In genomic region chr14:31217666-31218065, GRCm38 (mm10) we compare ENCODE assay signal across 8 mouse cellular contexts. TPM values are rescaled to one million over a fixed set of nuclear protein-coding genes. Genes with fewer than 3 reads are reported as not detected.
A peak's percentile ranks its signal among the peaks of the same experiment; 100 is the strongest.
DNase-seq lines count a peak whose midpoint lies in the region; ATAC-seq and TF ChIP-seq lines count a peak whose summit lies in the region.

Gene Sema3g, plus strand, starts transcription at chr14:31217860.

- TF ChIP-seq POLR2A in CH12.LX (IDR thresholded peaks at IDR 0.05; ENCODE audit: low read depth, low read length): peak; percentile 67
- no peak for TF ChIP-seq POLR2A in thymus, adult 2 months (IDR thresholded peaks at IDR 0.05; ENCODE audit: control insufficient read depth, extremely low read depth, insufficient read depth, low read length, poor library complexity)

- H3K9me3 ChIP-seq in CH12.LX (replicated peaks; ENCODE audit: low read length): no peaks in the 10 kb centered on the region
- H3K9me3 ChIP-seq in embryonic facial prominence, embryonic 11.5 days (replicated peaks; ENCODE audit: control insufficient read depth, low read length): no peaks in the 10 kb centered on the region
- H3K9me3 ChIP-seq in stomach, postnatal 0 days (ENCODE audit: control insufficient read depth, low read length): no peaks in the 10 kb centered on the region

- peak; percentile 19 to 88; a peak in 3 of 4 replicates for TF ChIP-seq CTCF in CH12.LX (conservative IDR thresholded peaks at IDR 0.05 in 1 of 2, IDR thresholded peaks at IDR 0.05 in 1 of 2; ENCODE audit: low read depth in 2 of 2, low read length in 2 of 2)
- peak; percentile 82 for TF ChIP-seq CTCF in stomach, postnatal 0 days (IDR thresholded peaks at IDR 0.05; ENCODE audit: low read depth)
- TF ChIP-seq CTCF in thymus, adult 2 months (IDR thresholded peaks at IDR 0.05; ENCODE audit: borderline replicate concordance, control insufficient read depth, extremely low read depth, insufficient read depth, low read length, poor library complexity): no peak

- H3K27ac ChIP-seq in CH12.LX (ENCODE audit: insufficient read depth, low read depth): no peak within 1 kb of the TSS
- H3K27ac ChIP-seq in embryonic facial prominence, embryonic 11.5 days (replicated peaks; ENCODE audit: low read depth, low read length): no peak within 1 kb of the TSS
- no peak within 1 kb of the TSS for H3K27ac ChIP-seq in stomach, postnatal 0 days (replicated peaks)
- no peak within 1 kb of the TSS for H3K27ac ChIP-seq in thymus, adult 2 months (ENCODE audit: control insufficient read depth, insufficient read depth, low read length)

- DNase-seq in CH12.LX (ENCODE audit: extremely low read depth): peak; percentile 67
- no peak for DNase-seq in adrenal gland, adult 8-10 months
- peak; percentile 65 for DNase-seq in embryonic facial prominence, embryonic 11.5 days (ENCODE audit: low spot score)
- peak; percentile 76 to 79 for DNase-seq in heart, postnatal 10 days
- peak; percentile 87 to 89 for DNase-seq in kidney, postnatal 36 days
- peak; percentile 71 for DNase-seq in mesoderm, embryonic 11.5 days (ENCODE audit: low read depth, low spot score)
- DNase-seq in stomach, postnatal 0 days (ENCODE audit: low spot score): peak; percentile 86
- no peak for DNase-seq in thymus, adult 2 months

- peak; percentile 51 for ATAC-seq in embryonic facial prominence, embryonic 11.5 days (replicated peaks; ENCODE audit: insufficient number of reproducible peaks, low FRiP score, low TSS enrichment, low read depth)
- peak; percentile 85 for ATAC-seq in stomach, postnatal 0 days (ENCODE audit: low FRiP score, low TSS enrichment)

- H3K9ac ChIP-seq in CH12.LX (ENCODE audit: insufficient read depth, low read depth): no peak within 1 kb of the TSS
- H3K9ac ChIP-seq in embryonic facial prominence, embryonic 11.5 days (replicated peaks; ENCODE audit: low read length): peak within 1 kb of the TSS; percentile 5
- H3K9ac ChIP-seq in stomach, postnatal 0 days (ENCODE audit: low read length): no peak within 1 kb of the TSS

- TF ChIP-seq RAD21 in CH12.LX (IDR thresholded peaks at IDR 0.05; ENCODE audit: low read depth, low read length): peak; percentile 71

- 11% methylated on average over 11 of the region's 11 CpGs for WGBS in embryonic facial prominence, embryonic 11.5 days
- 9% methylated on average over 11 of the region's 11 CpGs for WGBS in stomach, postnatal 0 days
- WGBS in thymus, adult 2 months: 21% methylated on average over 11 of the region's 11 CpGs

- H3K4me2 ChIP-seq in CH12.LX (ENCODE audit: insufficient read depth, low read depth, poor library complexity, severe bottlenecking): peak within 1 kb of the TSS; percentile 18; the same call in 1 of the 2 replicates
- no peak within 1 kb of the TSS for H3K4me2 ChIP-seq in embryonic facial prominence, embryonic 11.5 days (ENCODE audit: low read depth, low read length)
- H3K4me2 ChIP-seq in stomach, postnatal 0 days (replicated peaks; ENCODE audit: low read depth): 0 out of 2 replicates have a peak within 1 kb of the TSS, but pooled peaks have one; percentile 26

- intact Hi-C loops in heart, postnatal 10 days (cut with DNase I): loop anchor here (5.0 kb wide), 1 partner anchor 120 kb away; the partner anchor contains the start of gene Capn7

- H3K36me3 ChIP-seq in CH12.LX (replicated peaks in 1 of 2; ENCODE audit: control insufficient read depth in 1 of 2, insufficient read depth in 1 of 2, low read length in 1 of 2): peaks cover 0 to 4% of the 10 kb centered on the region in 2 experiments
- no peaks in the 10 kb centered on the region for H3K36me3 ChIP-seq in embryonic facial prominence, embryonic 11.5 days (replicated peaks; ENCODE audit: control insufficient read depth, insufficient read depth, low read depth, low read length)
- H3K36me3 ChIP-seq in stomach, postnatal 0 days (ENCODE audit: control insufficient read depth, insufficient read depth, low read length): no peaks in the 10 kb centered on the region
- no peaks in the 10 kb centered on the region for H3K36me3 ChIP-seq in thymus, adult 2 months (ENCODE audit: control insufficient read depth, insufficient read depth, low read length)

- TF ChIP-seq EP300 in CH12.LX (IDR thresholded peaks at IDR 0.05; ENCODE audit: low read length): no peak
- no peak for TF ChIP-seq EP300 in stomach, postnatal 0 days (optimal IDR thresholded peaks at IDR 0.05)

- in situ Hi-C loops in CH12.LX (cut with MboI; ENCODE audit: low pct_ligation_motif_present, low pct_unique_long_range_greater_than_20kb, low sequenced_read_pairs): loop anchor here (5.0 kb wide), 1 partner anchor 35 kb away; the partner anchor contains the start of genes Bap1 and Phf7

- dilution Hi-C loops in CH12.LX (cut with MboI; ENCODE audit: extremely low pct_ligation_motif_present, extremely low pct_unique_long_range_greater_than_20kb, low sequenced_read_pairs): no loop called here

- peaks cover 13% of the 10 kb centered on the region for H3K27me3 ChIP-seq in CH12.LX (replicated peaks)
- no peaks in the 10 kb centered on the region for H3K27me3 ChIP-seq in embryonic facial prominence, embryonic 11.5 days (ENCODE audit: control insufficient read depth, insufficient read depth, low read length)
- no peaks in the 10 kb centered on the region for H3K27me3 ChIP-seq in stomach, postnatal 0 days (ENCODE audit: control insufficient read depth, insufficient read depth, low read length)
- H3K27me3 ChIP-seq in thymus, adult 2 months (ENCODE audit: control insufficient read depth, insufficient read depth, low read length): no peaks in the 10 kb centered on the region

- peak within 1 kb of the TSS in 2 of 3 experiments; percentile 33 to 37 for H3K4me3 ChIP-seq in CH12.LX (replicated peaks in 1 of 3; ENCODE audit: low read depth in 2 of 3, low read length in 2 of 3, poor library complexity in 1 of 3)
- H3K4me3 ChIP-seq in embryonic facial prominence, embryonic 11.5 days (ENCODE audit: low read depth, low read length): no peak within 1 kb of the TSS
- H3K4me3 ChIP-seq in stomach, postnatal 0 days (ENCODE audit: low read depth, low read length): no peak within 1 kb of the TSS
- no peak within 1 kb of the TSS for H3K4me3 ChIP-seq in thymus, adult 2 months (ENCODE audit: control insufficient read depth, insufficient read depth, low read length)

- no peaks in the 10 kb centered on the region for H3K79me2 ChIP-seq in CH12.LX (replicated peaks; ENCODE audit: control insufficient read depth, extremely low read depth, insufficient read depth, poor library complexity, severe bottlenecking)

- peaks cover 12 to 30% of the 10 kb centered on the region in 2 experiments for H3K4me1 ChIP-seq in CH12.LX (ENCODE audit: control insufficient read depth in 1 of 2, insufficient read depth in 2 of 2)
- H3K4me1 ChIP-seq in embryonic facial prominence, embryonic 11.5 days (ENCODE audit: control insufficient read depth, insufficient read depth, low read length): no peaks in the 10 kb centered on the region
- H3K4me1 ChIP-seq in stomach, postnatal 0 days (replicated peaks; ENCODE audit: control insufficient read depth, insufficient read depth): no peaks in the 10 kb centered on the region
- peaks cover 4% of the 10 kb centered on the region for H3K4me1 ChIP-seq in thymus, adult 2 months (replicated peaks; ENCODE audit: control insufficient read depth, insufficient read depth, low read length)

TF ChIP-seq in CH12.LX, 34 proteins besides CTCF, POLR2A, EP300 and RAD21 (continues in another document):
- no peak for TF ChIP-seq KAT2A (IDR thresholded peaks at IDR 0.05; ENCODE audit: insufficient replicate concordance, low read length)
- peak; percentile 38; the same call in 1 of the 2 replicates for TF ChIP-seq MEF2A (IDR thresholded peaks at IDR 0.05; ENCODE audit: borderline replicate concordance, low read depth, low read length)
- no peak for TF ChIP-seq USF1 (IDR thresholded peaks at IDR 0.05; ENCODE audit: low read depth, low read length)
- no peak for TF ChIP-seq ETS1 (conservative IDR thresholded peaks at IDR 0.05; ENCODE audit: low read depth, low read length)
- TF ChIP-seq JUN (IDR thresholded peaks at IDR 0.05; ENCODE audit: insufficient read depth, low read depth, low read length): no peak
- TF ChIP-seq MAX (IDR thresholded peaks at IDR 0.05; ENCODE audit: low read length): 0 out of 2 replicates have a peak, but pooled peaks have one; percentile 34
- no peak for TF ChIP-seq POLR2AphosphoS2 (IDR thresholded peaks at IDR 0.05; ENCODE audit: low read depth, low read length)
- TF ChIP-seq RCOR1 (conservative IDR thresholded peaks at IDR 0.05; ENCODE audit: low read depth, low read length): no peak; the same call in 1 of the 2 replicates
- no peak for TF ChIP-seq ZMIZ1 (IDR thresholded peaks at IDR 0.05; ENCODE audit: low read depth, low read length)
- no peak for TF ChIP-seq MYC (IDR thresholded peaks at IDR 0.05; ENCODE audit: low read depth, low read length)
- TF ChIP-seq TCF12 (IDR thresholded peaks at IDR 0.05; ENCODE audit: low read depth, low read length): peak; percentile 68; the same call in 1 of the 2 replicates
- no peak for TF ChIP-seq CHD2 (IDR thresholded peaks at IDR 0.05; ENCODE audit: low read length)
- TF ChIP-seq MAFK (IDR thresholded peaks at IDR 0.05; ENCODE audit: insufficient replicate concordance, low read length): no peak
- TF ChIP-seq SMC3 (IDR thresholded peaks at IDR 0.05; ENCODE audit: low read depth, low read length): peak; percentile 75
- TF ChIP-seq NELFE (IDR thresholded peaks at IDR 0.05; ENCODE audit: low read depth, low read length): 0 out of 2 replicates have a peak, but pooled peaks have one; percentile 53
- TF ChIP-seq IRF4 (IDR thresholded peaks at IDR 0.05; ENCODE audit: low read depth, low read length): peak; percentile 36; the same call in 1 of the 2 replicates
- no peak for TF ChIP-seq ZC3H11A (IDR thresholded peaks at IDR 0.05; ENCODE audit: low read depth, low read length)
- TF ChIP-seq PAX5 (IDR thresholded peaks at IDR 0.05; ENCODE audit: low read length): no peak
- no peak for TF ChIP-seq MAZ (IDR thresholded peaks at IDR 0.05; ENCODE audit: low read depth, low read length)
- peak; percentile 70; the same call in 1 of the 2 replicates for TF ChIP-seq E2F4 (IDR thresholded peaks at IDR 0.05; ENCODE audit: insufficient replicate concordance, low read depth, low read length)
- no peak for TF ChIP-seq CHD1 (IDR thresholded peaks at IDR 0.05; ENCODE audit: low read depth, low read length)
- TF ChIP-seq ZKSCAN1 (IDR thresholded peaks at IDR 0.05; ENCODE audit: borderline replicate concordance, low read depth, low read length): no peak

RNA-seq across cellular contexts. Expression of gene Sema3g, which starts in this region (rescaled TPM):
- total RNA-seq in CH12.LX (2012; rRNA removed) (1.0 and 1.1 TPM in 2 replicates), CH12.LX (2014; rRNA removed) (0.36 and 0.47 TPM in 2 replicates)
- polyA plus RNA-seq in CH12.LX (2012; ENCODE audit: insufficient read length, low read depth): 0.93 and 0.94 TPM in 2 replicates
- total RNA-seq in adrenal gland, adult 8-10 months (2022): 10 to 100 TPM in 3 of 4 experiments, 1 to 10 TPM in 1; 8.8 to 12.4 (median 10.8) TPM
- 0.21 and 0.24 TPM in 2 replicates for polyA plus RNA-seq in embryonic facial prominence, embryonic 11.5 days (2014; fragmentation: Nextera tagmentation; extraction: Ambion mirVana)
- total RNA-seq in heart, postnatal 10 days (2021): 10 to 100 TPM; 15.1 to 16.9 TPM
- 0.38 and 0.53 TPM in 2 replicates for polyA plus RNA-seq in stomach, postnatal 0 days (2015; fragmentation: Nextera tagmentation; extraction: Ambion mirVana)
- 1.9 and 2.4 TPM in 2 replicates for polyA plus RNA-seq in thymus, adult 2 months (2012; rRNA removed)

Comparison
In these comparisons a context has a peak if more than half of its experiments do, and no peak if none do; other contexts are left out.
1. RNA of gene Sema3g (total RNA-seq): 15.1 to 16.9 TPM in heart, postnatal 10 days and 8.8 to 12.4 TPM in adrenal gland, adult 8-10 months; 0.36 to 1.1 TPM in CH12.LX; every median in the first group is over 4 times any median in the second.
2. Peak in DNase-seq, ATAC-seq and H3K9ac ChIP-seq in embryonic facial prominence, embryonic 11.5 days; RNA of the gene not detected or under 1 TPM.
3. Peak in DNase-seq, ATAC-seq and H3K4me2 ChIP-seq in stomach, postnatal 0 days; RNA of the gene not detected or under 1 TPM.
4. DNase-seq: peak in CH12.LX (single experiment), heart, postnatal 10 days (2 of 2), kidney, postnatal 36 days (2 of 2) and mesoderm, embryonic 11.5 days (single experiment); none in adrenal gland, adult 8-10 months (single experiment) and thymus, adult 2 months (single experiment).
5. H3K4me3 ChIP-seq: peak in CH12.LX (2 of 3); none in embryonic facial prominence, embryonic 11.5 days (single experiment), stomach, postnatal 0 days (single experiment) and thymus, adult 2 months (single experiment).